Mouse (Mus musculus) midbrain, postnatal 0 days (tissue): ENCODE data around the gene Galnt6. TPM values are rescaled to one million over a fixed set of nuclear protein-coding genes. Genes with fewer than 3 reads are reported as not detected.
A peak's percentile ranks its signal among the peaks of the same experiment; 100 is the strongest.
"Not testable (repeated sequence)": the region's sequence is repeated elsewhere in the genome, so short reads cannot be mapped to it uniquely, and the experiment has no call there.

Experiments used
- ATAC-seq: fragments of 200-750 bp; cut with Nextera tagmentation; 2 replicates; pipeline ENCODE4 v1.8.0; 2017; ENCODE audit warnings: moderate number of reproducible peaks, mild to moderate bottlenecking, moderate TSS enrichment, moderate library complexity; ENCODE audit not compliant: low FRiP score
- DNase-seq: peaks from one replicate; pipeline ENCODE4 v3.0.0-alpha.2; 2015; ENCODE audit warnings: low spot score
- H3K27ac ChIP-seq: fragments of 300-500 bp; sonication (generic); 2 replicates; pipeline ENCODE4 v1.5.1; 2014; ENCODE audit warnings: low read depth, mild to moderate bottlenecking, low read length, mixed read lengths
- H3K27me3 ChIP-seq: fragments of 300-500 bp; sonication (generic); 2 replicates; pipeline ENCODE4 v1.6.1; 2014; ENCODE audit warnings: low read length, control low read depth, mixed read lengths; ENCODE audit not compliant: insufficient read depth
- H3K36me3 ChIP-seq: fragments of 300-500 bp; sonication (generic); 2 replicates; pipeline ENCODE4 v1.6.1; 2014; ENCODE audit warnings: low read length, control low read depth, mixed read lengths; ENCODE audit not compliant: insufficient read depth
- H3K4me1 ChIP-seq: fragments of 300-500 bp; sonication (generic); 2 replicates; pipeline ENCODE4 v1.6.1; 2014; ENCODE audit warnings: mild to moderate bottlenecking, control low read depth, antibody characterized with exemption, low read length, mixed read lengths; ENCODE audit not compliant: insufficient read depth
- H3K4me2 ChIP-seq: fragments of 300-500 bp; sonication (generic); 2 replicates; pipeline ENCODE4 v1.6.1; 2014; ENCODE audit warnings: low read depth, mild to moderate bottlenecking, low read length, mixed read lengths; ENCODE audit not compliant: poor library complexity, severe bottlenecking
- H3K4me3 ChIP-seq: fragments of 300-500 bp; sonication (generic); 2 replicates; pipeline ENCODE4 v1.5.1; 2014; ENCODE audit warnings: low read depth, mild to moderate bottlenecking, low read length, moderate library complexity
- H3K9ac ChIP-seq: fragments of 300-500 bp; sonication (generic); replicated peaks from 2 replicates; pipeline ENCODE4 v1.6.1; 2014; ENCODE audit warnings: mild to moderate bottlenecking, low read length, moderate library complexity, mixed read lengths; ENCODE audit not compliant: poor library complexity, severe bottlenecking
- H3K9me3 ChIP-seq: fragments of 300-500 bp; sonication (generic); 2 replicates; pipeline ENCODE4 v1.6.1; 2016; ENCODE audit warnings: low read length, control low read depth
- CTCF ChIP-seq: IDR thresholded peaks from 2 replicates; pipeline ENCODE4 v1.5.1; 2016; ENCODE audit warnings: antibody characterized with exemption, mild to moderate bottlenecking
- WGBS: fragments of 180-500 bp; shearing (Covaris S2); extraction: QIAGEN DNeasy Blood & Tissue Kit; methylation state at CpG from one replicate; pipeline ENCODE4 v1.1.7; 2014; 5-methylcytosine and 5-hydroxymethylcytosine counted together
- polyA plus RNA-seq: library from polyadenylated mRNA; unstranded; fragments of >200 nt; fragmentation: Nextera tagmentation; extraction: Ambion mirVana; gene quantifications from 2 replicates; pipeline ENCODE4 v1.2.1, GENCODE M21; 2015
- total RNA-seq: library from RNA; depleted of rRNA; stranded (reverse); fragments of >200 nt; gene quantifications from 2 replicates; pipeline ENCODE4 v1.2.3, GENCODE M21; 2014; rRNA removed

Gene Galnt6
- total RNA-seq: 0.16 and 0.71 TPM in 2 replicates
- polyA plus RNA-seq: 0.20 and 0.22 TPM in 2 replicates

DNA sequence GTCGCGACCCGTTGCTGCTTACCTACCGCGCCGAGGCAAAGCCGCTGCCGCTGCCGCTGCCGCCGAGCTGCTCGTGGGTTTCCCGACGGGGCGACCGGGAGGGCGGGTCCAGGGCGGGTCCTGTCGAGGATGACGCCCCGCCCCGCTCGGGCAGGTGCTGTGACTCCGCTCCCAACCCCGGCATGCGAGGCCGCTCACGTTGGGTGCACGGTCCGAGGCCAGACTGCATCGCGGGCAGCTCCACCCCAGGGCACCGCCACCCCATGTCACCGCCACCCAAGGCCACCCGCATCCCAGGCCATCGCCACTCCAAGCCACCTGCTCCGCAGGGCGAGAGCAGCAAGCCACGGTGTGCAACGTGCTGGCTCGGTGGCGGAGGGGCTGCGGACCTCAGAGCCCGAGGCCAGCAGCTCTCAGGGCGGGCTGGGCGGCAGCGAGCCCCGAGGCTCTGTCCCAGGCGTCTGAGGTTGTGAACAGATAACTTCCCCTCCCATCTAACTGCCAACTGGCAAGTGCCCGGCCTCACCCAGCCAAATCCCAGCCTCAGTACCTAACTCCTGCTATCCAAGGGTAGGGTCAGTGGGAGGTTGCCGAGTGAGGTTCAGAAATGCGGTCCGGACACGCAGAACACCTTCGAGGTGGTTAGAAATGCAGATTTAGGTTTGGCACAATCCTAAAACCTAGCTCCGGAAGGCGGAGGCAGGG is at the start of gene Galnt6:
Galnt6 (minus strand) TSS at position 96 of the 705 bp plus-strand sequence.
- H3K4me3 ChIP-seq: peak within 1 kb of the TSS; percentile 35
- no peaks in the 10 kb centered on the region for H3K9me3 ChIP-seq
- TF ChIP-seq CTCF: no peak
- ATAC-seq (no peak), DNase-seq (no peak)
- WGBS: 9% methylated on average over 35 of the region's 57 CpGs
- H3K9ac ChIP-seq: peak within 1 kb of the TSS; percentile 29; the same call in 1 of the 2 replicates
- no peaks in the 10 kb centered on the region for H3K4me1 ChIP-seq
- no peaks in the 10 kb centered on the region for H3K36me3 ChIP-seq
- peaks cover 31% of the 10 kb centered on the region for H3K27me3 ChIP-seq
- no peak within 1 kb of the TSS for H3K27ac ChIP-seq
- H3K4me2 ChIP-seq: peak within 1 kb of the TSS; percentile 51

DNA sequence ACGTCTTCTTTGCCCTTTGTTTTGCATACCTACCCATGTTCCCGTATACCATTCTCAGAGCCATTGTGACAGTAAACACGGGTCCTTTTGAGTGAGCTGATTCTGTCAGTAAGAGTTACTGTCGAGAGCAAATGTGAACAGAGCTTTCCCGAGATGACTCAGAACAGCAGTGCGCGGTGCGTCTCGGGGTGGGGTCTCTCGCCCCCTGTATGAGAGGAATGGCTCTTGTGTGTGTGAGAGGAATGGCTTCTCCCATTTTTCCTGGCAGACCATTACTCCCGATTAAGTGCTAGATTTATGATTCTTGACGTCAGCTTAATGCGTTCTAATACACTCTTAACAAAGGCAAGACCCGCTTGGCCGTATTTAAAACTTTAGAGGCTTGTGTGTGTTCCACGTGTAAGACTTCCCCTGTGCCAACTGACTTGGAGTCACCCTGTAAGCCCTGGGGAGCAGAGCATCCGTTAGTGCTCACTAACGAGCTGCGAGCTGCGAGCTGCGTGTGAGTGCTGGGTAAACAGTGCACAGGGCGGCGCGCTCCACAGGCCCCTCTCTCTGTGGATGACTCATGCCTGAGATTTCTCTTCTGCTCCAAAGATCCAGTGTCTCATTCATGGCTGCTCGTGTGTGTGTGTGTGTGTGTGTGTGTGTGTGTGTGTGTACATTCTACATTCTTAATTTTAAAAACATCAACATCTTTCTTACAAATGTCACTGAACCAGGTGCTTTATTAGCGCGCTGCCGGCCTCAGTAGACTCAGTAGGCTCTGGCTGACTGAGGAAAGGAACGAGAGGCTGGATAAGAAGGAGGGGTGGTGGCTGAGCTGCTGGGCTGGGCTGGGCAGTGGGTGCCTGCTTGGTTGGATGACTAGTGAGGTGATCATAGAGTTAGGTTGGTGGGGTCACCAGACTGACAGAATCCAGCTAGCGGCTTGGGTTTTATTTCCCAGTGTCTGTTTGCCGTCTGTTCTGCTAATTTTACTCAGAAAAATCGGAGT is 48.1 kb upstream of the Galnt6 start:
- TF ChIP-seq CTCF: no peak
- Histone ChIP-seq H3K27ac (no peak overlapping the region), H3K36me3 (peaks cover 14% of the 10 kb centered on the region; the same call in 1 of the 2 replicates), H3K4me2 (no peak overlapping the region), H3K9ac (no peak overlapping the region), H3K4me1 (no peaks in the 10 kb centered on the region), H3K27me3 (no peaks in the 10 kb centered on the region), H3K4me3 (no peak overlapping the region), H3K9me3 (no peaks in the 10 kb centered on the region)
- peak; percentile 47 for DNase-seq
- ATAC-seq: no peak
- WGBS: 67% methylated on average over 32 of the region's 32 CpGs

DNA sequence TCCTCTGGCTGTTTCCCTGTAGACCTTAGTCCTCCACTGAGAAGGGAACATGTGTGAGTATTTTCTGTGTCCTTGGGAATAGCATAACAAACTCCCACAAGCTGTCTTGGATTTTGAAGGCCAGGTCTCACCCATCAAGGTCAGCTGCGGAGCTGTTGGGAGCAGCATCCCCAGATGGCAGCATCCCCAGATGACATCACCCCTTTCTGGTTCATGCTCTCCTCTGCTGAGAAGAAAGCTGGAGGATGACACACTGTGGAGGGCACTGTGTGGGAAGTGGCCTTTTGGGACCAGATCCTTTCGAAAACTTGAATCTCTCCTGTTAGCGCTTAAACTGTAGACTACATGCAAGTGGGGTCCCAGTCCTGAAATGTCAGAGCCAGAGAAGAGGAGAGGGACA is 47.2 kb upstream of the Galnt6 start:
- Histone ChIP-seq H3K27me3 (no peaks in the 10 kb centered on the region), H3K9me3 (no peaks in the 10 kb centered on the region), H3K9ac (no peak overlapping the region), H3K27ac (no peak overlapping the region), H3K4me2 (no peak overlapping the region), H3K36me3 (peaks cover 14% of the 10 kb centered on the region; the same call in 1 of the 2 replicates), H3K4me1 (no peaks in the 10 kb centered on the region), H3K4me3 (no peak overlapping the region)
- 94% methylated on average over 3 of the region's 3 CpGs for WGBS
- TF ChIP-seq CTCF: no peak
- DNase-seq (no peak), ATAC-seq (no peak)

DNA sequence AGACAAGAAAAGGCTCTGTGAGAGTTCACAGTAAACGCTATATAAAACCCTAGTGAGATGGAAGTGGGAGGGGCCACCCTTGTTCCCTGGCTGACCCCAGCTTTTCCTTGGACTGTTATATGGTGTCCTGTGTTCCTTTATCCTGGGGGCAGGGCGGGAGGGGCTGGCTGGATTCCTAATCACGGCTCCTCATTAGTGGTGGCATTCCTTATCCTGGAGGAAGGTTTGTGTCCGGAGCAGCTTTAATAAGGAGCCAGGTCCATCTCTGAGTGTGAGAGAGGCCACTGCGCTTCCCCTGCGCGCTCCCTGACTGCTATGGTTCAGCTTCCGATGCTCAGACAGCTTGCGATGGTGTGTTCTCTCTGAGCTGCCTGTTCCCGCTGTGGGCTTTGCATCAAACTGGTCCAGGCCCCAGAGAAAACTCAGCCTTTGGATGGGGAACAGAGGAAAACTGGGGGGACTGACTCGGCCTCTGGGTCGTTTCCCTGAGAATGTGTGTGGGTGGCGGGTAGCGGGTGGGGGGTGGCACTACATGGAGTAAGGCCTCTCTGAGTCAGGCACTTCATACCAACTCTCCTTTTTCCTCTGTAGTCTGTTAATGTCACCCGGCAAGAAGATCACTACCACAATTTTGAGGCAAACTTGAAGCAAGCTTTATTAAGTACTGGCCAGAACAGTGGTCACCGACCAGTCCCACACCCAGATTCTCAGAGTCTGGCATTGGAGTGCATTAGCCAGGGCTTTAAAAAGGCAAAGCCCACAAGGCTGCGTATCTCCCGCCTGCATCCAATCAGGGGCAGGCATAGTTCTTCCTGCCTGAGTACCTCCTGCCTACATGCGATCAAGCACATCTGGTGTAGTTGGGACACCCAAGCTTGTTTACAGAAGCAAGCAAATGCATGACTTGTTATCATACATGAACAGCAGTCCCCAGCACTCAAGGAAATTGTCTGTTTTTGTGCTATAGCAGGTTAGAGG is 46.3 kb upstream of the Galnt6 start:
- Histone ChIP-seq H3K36me3 (peaks cover 14% of the 10 kb centered on the region; the same call in 1 of the 2 replicates), H3K27ac (no peak overlapping the region), H3K4me1 (no peaks in the 10 kb centered on the region), H3K4me3 (no peak overlapping the region), H3K4me2 (no peak overlapping the region), H3K9ac (no peak overlapping the region), H3K9me3 (no peaks in the 10 kb centered on the region), H3K27me3 (no peaks in the 10 kb centered on the region)
- DNase-seq: no peak
- ATAC-seq: no peak
- 62% methylated on average over 19 of the region's 19 CpGs for WGBS
- no peak for TF ChIP-seq CTCF

DNA sequence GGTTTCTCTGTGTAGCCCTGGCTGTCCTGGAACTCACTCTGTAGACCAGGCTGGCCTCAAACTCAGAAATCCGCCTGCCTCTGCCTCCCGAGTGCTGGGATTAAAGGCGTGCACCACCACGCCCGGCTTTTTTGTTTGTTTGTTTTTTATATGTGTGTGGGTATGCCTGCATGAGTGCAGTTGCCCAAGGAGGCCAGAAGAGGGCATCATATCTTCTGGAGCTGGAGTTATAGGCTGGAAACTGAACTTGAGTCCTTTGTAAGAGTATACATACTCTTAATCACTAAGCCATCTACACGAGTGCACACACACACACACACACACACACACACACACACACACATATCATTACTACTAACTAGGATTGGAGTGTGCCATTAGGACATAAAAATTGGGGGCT is 44.7 kb upstream of the Galnt6 start:
- peak; percentile 37 for TF ChIP-seq CTCF
- H3K27me3 ChIP-seq, H3K27ac ChIP-seq, ATAC-seq, H3K4me2 ChIP-seq, H3K4me3 ChIP-seq, H3K9me3 ChIP-seq, H3K4me1 ChIP-seq, DNase-seq, H3K9ac ChIP-seq: not testable (repeated sequence)
- H3K36me3 ChIP-seq: peaks cover 14% of the 10 kb centered on the region; the same call in 1 of the 2 replicates
- 99% methylated on average over 5 of the region's 6 CpGs for WGBS
